Mouse (Mus musculus) gastrocnemius, adult 18-20 months (tissue): ENCODE data around the gene Prr12. TPM values are rescaled to one million over a fixed set of nuclear protein-coding genes. Genes with fewer than 3 reads are reported as not detected.
A peak's percentile ranks its signal among the peaks of the same experiment; 100 is the strongest.

ENCODE experiments used
- DNase-seq: peaks from one replicate; pipeline ENCODE4 v3.0.0; 2021; ENCODE audit warnings: low spot score
- total RNA-seq, 2 experiments: library from RNA; stranded (reverse); gene quantifications; 2 replicates each; pipeline ENCODE4 v1.2.3; 2021

Prr12 gene
- total RNA-seq, 2 experiments from 2014 or later, result 13.1 to 16.0 TPM

DNA sequence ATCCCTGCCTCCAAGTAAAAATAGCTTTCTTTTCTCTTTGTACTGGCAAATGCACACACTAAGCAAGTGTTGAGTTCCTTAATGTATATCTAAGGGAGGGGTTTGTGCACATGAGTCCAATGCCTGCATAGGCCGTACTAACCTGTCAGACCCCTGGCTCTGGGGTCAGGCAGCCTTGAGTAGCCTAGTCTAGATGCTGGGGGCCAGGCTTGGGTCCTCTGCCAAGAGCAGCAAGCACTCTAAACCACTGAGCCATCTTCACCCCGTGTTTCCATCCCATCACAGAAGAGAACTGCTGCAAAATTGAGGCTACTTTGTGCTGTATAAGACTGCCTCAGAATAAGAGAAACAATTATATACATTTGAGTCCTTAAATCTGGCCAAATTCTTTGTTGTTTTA is 25.1 kb upstream of the Prr12 start:
- no peak for DNase-seq

DNA sequence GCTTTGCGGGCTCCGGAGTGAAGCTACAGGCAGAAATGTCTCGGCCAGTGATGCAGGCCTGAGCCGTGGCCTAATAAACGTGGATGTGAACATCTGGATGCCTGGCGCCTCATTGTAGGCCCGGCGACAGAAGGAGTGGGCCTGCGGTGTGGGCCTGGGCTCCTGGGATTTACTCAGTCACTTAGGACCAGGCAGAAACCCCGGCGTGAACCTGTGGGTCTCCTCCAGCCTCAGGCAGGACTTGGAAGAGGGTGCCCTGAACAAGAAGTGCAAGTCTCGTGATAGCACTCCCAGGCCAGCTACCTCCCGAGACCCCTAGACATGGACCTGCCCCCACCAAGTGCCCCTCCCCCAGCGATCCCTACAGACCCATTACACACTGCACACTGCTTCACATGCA is 24.6 kb upstream of the Prr12 start:
- DNase-seq, result no peak

DNA sequence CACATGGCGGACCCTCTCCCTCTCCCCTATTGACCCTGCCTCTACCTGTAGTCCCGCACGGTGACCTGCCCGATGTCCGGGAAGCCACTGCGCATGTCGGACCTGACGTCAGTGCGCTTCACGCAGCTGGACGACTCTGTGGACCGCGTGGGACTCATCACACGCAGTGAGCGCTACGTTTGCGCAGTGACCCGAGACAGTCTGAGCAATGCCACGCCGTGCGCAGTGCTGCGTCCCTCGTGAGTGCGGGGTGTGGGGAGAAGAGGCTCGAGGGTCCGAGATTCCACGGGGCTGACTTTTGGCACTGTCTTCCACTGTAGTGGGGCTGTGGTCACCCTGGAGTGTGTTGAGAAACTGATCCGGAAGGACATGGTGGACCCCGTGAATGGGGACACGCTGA is 23.8 kb upstream of the Prr12 start:
- DNase-seq, result no peak

DNA sequence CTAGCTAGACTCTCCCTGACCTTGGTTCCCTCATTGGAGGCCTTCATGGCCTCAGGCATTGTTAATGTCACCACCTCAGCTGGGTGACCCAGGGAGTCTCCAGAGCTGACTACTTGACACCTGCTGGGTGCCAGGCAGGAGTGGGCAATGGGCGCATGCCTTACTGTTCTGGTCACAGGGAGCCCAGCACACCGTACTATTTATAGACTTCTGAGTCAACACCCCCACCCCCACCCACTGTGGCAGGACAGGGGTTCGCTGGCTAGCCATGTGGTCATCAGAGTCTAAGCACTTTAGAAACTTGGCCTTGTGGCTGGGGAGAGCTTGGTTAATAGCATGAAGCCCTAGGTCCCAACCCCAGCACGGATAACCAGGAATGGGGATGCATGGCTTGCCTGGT is 22.7 kb upstream of the Prr12 start:
- DNase-seq, result peak; percentile 61

DNA sequence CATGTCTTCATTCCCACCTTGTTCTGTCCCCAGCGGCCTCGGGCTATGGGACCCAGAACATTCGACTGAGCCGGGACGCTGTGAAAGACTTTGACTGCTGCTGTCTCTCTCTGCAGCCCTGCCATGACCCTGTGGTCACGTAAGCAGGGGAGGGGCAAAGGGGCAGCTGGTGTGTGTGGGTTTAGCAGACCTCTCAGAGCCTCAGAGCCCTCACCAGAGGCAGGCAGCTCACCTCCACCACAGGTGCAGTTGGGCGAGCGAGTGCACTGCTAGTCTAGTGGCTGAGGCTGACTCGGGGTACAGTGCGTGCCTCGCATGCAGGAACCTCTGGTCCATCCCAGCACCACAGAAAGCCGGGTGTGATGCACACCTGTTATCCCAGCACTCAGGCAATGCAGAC is 21.3 kb upstream of the Prr12 start:
- DNase-seq, result no peak

DNA sequence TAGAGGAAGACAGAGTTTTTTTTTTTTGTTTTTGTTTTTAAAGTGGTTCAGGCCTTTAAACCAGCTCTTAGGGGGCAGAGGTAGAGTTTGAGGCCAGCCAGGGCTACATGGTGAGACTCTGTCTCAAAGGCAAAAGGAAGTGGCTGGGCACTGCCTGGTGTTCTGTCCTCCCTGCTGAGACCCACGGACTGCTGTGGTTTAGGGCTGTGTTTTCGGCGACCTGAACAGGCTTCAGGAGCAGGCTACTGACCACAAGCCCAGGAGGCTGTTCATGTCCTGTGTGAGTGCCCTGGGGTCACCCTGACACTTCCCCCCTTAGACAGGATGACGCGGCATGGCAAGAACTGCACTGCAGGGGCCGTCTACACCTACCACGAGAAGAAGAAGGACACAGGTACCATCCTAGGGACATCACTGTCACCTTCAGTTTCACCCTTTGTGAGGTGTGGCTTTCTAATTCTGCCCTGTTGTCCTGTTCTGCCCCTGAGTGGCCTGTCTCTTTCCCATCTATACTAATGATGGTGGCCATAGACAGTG is 20.6 kb upstream of the Prr12 start:
- no peak for DNase-seq

DNA sequence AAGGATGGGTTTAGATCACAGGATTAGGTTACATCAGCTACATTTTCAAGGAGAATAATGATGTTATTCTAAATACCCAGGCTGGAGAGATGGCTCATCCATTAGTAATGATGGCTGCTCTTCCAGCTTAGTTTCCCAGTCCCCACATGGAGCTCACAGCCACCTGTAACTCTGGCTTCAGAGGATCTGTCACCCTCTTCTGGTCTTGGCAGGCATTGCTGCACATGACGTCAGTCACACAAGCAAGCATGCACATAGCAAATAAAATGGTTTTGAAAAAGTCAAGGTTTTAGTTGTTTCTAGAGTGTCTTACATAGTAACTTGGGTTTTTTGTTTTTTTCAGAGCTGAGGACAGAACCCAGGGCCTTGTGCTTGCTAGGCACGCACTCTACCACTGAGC is 19.5 kb upstream of the Prr12 start:
- no peak for DNase-seq

DNA sequence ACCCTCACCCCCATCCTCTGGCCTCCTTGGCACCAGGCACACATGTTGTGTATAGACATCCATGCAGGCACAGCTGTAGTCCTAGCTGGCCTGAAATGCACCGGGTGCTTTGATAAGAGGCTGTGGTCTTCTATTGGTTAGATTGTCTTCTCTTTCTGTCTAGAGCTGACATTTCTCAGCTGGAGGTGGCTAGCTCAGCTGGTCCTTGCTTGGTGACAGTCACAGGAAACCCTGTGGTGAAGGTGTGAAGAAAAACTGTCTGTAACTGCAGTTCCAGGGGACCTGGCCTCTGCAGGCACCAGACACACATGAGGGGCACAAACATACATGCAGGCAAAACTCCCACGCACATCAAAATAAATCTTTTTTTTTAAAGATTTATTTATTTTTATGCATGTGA is 17.0 kb upstream of the Prr12 start:
- DNase-seq, result no peak

DNA sequence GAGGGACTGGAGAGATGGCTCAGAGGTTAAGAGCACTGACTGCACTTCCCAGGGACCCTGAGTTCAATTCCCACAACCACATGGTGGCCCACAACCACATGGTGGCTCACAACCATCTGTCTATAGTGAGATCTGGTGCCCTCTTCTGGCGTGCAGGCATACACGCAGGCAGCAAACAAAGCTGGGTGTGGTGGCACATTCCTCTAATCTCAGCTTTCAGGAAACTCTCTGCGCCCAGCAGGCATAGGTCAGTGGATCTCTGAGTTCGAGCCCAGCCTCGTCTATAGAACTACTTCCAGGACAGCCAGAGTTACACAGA is 15.3 kb upstream of the Prr12 start:
- DNase-seq, result peak; percentile 63

DNA sequence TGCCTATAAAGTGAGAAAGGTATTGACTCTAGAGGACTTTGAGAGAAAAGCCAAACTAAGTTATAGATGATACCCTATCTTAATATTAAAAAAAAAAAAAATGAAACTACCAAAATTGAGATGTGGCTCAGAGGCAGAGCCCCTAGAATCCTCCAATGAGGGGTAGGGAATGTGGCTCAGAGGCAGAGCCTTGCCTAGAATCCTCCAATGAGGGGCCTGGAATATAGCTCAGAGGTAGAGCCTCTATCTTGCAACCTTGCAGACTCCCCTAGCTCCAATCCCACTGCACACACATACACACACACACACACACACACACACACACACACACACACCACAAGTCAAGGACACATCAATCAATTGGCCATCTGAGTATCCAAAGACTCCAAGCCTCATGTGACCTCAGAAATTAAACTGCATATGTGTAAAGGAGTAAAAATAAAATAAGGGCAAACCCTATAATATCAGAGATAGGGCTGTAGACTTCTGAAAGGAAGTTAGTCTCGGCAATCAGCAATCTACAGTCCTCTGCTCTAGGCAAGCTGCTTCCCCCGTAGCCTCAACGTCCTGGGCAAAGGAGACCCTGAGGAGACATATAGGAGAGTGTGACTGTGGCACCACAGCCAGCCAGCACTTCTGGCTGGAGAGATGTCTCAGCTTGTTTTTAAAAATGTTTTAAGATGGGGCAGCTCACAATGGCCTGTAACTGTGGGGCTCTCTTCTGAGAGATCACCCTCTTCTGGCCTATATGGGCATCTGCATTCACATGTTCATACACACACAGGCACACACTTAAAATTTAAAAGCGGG is 14.7 kb upstream of the Prr12 start:
- no peak for DNase-seq

DNA sequence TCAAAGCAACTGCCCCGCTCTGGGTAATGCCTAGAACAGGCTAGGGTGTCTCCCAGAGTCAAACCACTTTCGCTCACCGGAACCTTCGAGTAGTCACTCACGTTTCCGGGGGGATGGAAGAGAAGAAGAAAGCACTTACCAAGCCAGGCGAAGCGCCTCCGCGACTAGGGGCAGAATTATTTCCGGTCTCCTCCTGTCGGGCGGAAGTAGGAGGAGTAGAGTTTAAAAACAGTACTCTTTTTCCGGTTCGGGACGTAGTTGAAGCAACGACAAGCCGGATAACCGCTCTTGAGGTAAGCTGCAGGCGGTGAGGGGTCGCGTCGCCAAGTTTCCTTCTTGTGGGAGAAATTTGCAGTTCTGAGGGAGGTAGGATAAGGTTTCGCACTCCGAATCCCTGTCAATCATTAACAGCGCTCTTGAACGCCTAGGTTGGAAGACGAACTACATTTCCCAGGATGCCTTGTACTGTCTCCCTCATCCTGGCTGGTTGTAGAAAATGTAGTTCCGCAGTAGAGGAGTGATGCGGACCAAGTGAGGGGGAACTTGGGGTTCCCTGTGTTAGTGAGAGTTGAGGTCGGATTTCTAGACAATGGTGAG is 9.7 kb upstream of the Prr12 start, which contains the start of the genes Nosip and Prrg2:
Gene Nosip (plus strand): TSS at position 191 of the 597 bp plus-strand sequence.
Gene Prrg2 (minus strand): TSS at position 439 of the 597 bp plus-strand sequence.
- peak; percentile 98 for DNase-seq

DNA sequence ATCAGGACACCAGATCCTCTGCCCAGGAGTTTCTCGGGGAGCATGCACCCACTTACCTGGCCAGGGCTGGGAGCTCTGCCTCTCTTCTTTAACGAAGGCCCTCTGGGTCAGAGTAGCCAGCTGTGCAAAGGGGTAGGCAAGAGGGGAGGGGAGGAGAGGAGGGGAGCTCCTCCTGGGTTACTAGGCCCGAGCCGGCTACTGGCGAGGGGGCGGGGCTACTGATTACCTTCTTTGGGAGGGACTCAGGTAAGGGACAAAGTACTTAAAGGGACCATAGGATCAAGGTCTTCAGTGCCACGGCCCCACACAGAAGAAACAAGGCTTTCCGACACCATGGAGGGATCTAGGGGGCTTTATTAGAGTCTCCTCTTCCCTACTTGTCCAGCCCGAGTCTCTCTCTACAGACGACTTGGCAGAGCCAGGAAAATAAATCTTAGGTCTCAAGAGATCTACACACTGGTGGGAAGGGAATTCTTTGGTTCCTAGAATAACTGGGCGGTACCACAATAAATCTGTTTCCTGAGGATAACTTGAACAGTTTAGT is 8.9 kb upstream of the Prr12 start:
- DNase-seq, result no peak

DNA sequence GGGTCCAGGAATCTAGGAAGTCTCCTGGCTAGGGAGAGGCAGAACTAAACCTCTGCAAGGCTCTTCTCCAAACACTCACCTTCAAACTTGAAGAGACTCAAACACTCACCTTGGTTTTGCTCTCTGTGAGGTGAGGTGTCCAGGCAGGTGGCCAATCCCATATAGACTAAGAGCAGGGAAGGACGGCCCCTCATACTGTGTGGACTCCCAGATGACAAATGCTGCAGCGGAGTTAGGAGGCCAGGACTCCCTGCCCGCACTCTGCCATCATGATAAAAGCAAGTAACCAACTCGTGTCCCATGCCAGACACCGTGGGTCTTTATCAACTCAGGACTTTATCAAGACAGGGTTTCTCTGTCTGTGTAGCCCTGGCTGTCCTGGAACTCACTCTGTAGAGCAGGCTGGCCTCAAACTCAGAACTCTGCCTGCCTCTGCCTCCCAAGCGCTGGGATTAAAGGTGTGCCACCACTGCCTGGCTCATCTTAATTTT is 8.0 kb upstream of the Prr12 start:
- no peak for DNase-seq

DNA sequence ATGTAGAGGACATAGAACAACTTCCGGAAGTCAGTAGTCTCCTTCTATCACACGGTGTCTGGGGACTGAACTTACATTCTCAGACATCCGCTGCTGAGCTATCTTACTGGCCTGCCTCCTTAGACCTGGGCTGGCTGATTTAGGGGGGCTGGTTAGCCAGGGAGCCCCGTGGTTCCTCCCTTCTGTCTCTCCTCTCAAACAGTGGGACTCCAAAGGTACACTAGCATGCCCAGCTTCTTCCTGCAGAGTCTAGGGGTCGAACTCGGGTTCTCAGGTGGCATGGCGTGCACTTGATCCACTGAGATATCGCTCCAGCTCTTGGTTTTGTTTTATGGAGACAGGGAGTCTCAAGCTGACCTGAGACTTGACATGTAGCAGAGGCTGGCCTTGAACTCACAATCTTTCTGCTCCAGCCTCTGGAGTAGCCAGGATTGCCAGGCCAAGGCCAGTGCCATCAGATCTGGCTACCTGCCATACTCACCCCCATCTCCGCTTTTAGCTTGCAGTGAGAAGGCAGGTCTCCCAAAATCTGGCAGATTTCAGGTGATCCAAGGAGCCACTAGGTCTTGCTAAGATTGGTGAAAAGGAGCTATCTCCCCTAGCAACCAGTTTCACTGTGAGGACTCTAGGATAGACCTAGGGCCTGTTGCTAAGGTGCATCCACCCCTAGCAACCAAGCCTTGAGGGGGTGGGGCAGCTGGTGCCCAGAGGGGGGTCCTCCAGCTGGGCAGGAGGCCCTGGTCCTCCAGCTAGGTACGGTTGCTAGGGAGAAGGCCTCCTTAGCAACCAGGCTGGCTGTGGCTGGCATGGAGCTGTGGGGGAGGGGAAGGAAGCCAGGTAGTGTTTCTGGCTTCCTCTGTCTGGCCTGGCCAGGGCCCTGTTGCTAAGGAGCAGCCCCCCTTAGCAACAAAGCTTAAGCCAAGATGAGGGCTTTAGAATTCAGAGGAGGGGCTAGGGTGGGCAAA is 6.2 kb upstream of the Prr12 start:
- DNase-seq, result no peak

DNA sequence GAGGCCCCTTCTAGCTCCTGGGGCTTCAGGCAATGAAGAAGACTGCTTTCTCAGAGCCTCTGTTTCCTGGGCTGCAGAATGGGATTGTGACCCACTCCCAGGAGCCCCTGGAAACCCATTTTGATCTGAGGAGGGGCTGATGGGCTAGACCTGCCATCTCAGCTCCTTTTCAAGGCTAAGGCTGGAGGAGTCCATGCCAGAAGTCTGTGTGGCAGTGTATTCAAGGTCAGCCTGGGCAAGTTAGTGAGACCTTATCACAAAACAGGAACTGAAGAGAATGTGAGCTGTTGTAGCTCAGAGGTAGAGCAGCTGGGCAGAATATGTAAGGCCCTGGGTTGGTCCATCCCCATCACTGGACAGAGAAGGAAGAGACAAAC is 4.3 kb upstream of the Prr12 start:
- no peak for DNase-seq

DNA sequence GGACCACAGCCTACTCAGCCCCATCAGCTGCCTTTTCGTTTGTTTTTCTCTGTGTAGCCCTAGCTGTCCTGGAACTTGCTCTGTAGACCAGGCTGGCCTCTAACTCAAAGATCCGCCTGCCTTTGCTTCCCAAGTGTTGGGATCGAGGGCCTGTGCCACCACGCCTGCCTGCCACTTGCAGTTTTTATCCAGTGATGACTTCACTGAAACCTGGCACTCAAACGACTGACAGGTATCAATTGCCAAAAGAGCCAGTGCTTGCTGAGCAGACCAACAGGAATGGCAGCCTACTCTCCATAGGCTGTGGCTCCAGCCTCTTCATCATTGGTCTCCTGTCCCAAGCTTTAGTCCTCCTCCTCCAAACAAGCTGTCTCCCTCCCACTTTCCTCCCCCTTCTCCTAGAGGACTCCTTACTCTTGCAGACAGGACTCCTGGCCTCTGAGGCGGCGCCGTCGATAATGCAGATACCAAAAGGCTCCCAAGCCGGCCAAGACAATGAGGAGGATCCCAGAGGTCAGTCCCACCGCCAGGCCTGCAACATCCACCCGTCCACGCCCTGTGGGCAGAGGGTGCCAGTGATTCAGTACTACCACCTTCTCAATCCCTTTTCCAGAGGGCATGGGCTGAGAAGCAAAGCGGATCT is 3.8 kb upstream of the Prr12 start:
- DNase-seq, result no peak

DNA sequence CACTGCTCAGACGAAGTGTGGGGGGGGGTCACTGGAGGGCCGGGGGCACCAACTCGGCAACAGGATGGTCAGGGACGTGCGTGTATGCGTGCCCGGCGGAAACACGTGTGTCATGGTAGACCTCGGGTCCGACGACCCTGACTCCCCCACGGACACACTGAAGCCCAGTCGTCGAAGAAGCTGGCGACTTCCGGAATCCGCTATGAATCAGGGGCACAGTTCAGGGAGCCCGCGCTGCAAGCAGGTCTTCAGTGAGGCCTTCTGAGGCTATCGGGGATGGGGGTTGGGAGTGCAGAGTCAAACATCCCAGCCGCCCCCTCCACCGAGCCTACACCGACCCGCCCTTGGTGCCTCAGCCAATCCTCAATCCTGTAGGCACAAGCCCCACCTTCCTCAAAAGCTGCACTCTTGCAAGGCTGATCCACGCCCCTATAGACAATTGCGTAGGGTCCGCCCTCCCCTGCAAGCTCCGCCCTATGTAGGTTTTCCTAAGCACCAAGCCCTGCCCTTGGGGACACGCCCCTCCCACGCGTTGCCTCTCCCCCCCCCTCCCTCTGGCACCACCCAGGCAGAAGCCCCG is 1.3 kb upstream of the Prr12 start:
- DNase-seq, result peak; percentile 95

DNA sequence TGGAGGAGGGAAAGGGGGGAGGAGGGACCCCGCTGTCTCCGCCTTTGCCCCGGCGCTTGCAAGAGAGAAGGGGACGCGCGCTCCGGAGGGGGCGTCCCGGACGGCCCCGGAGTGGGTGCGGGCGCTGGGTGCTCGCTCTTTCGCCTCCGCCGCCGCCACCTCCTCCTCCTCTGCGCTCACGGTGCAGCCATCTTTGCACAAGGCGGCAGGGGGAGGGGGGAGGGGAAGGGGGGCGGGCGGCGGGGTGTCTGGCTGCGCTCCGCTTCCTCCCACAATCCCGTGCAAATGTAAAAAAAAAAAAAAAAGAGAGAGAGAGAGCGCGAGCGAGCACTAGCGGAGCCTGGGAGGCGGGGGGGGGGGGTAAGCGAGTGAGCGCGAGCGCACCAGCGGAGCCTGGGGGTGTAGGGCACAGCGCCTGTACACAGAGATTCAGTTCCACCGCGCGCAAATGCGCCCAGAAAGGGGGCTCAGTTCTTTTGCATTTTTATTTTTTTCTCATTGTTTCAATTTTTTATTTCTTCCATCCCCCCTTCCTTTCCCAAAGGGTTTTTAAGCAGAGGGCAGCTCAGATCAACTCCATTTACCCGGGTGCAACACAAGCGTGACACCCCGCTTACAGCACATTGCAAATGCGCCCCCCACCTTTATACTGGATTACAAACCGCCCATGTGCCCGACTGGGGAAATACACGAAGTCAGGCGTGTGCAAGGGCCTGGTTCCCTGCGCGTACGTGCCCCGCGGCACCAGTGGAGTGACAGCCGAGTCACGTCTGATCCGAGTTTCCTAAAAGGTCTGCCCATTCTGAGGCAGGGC is 643 bp upstream of the Prr12 start:
- DNase-seq, result peak; percentile 71

DNA sequence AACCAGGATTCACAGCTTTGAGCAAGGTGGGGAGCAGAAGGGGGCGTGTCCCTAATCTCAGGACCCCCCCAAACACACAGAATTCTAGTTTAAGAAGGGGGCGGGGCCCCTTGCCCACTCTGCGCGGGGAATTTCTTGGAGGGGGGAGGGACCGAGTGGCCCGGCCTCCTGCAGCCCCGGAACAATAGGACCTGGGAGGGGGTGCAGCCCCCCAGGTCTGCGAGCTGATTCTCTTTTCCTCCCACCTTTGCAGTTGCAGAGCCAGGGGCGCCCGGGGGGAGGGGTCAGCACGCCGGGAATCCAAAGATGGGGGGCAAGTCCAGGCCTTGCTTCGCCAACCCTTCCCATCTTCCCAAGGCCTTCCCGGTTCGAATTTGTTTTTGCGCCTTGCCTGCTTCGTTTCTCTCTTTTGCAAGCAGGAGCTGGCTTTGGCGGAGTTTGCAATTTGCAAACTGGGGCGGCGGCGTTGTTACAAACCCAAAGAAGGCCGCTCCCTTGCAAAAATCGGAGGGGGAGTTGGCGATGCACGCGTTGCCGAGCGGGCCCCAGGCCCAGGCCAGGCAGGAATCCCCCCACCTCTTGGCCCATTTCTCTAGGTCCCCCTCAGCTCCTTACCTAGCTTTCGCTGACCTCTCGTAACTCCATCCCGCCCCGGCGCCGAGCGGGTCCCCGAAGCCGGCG is 360 bp downstream of the Prr12 start:
- DNase-seq, result peak; percentile 37
